Mouse (Mus musculus) liver, embryonic 13.5 days (tissue): ENCODE results near the gene Coa3. TPM values are rescaled to one million over a fixed set of nuclear protein-coding genes. Genes with fewer than 3 reads are reported as not detected.

Experiments
- ATAC-seq: fragments of 200-750 bp; cut with Nextera tagmentation; 2 replicates; pipeline ENCODE4 v1.8.0; 2017; ENCODE audit warnings: low read depth, mild to moderate bottlenecking, moderate number of reproducible peaks, moderate library complexity
- DNase-seq: peaks from one replicate; pipeline ENCODE4 v3.0.0; 2022
- H3K27ac ChIP-seq: fragments of 300-500 bp; sonication (generic); 2 replicates; pipeline ENCODE4 v1.5.1; 2015; ENCODE audit warnings: moderate library complexity, mild to moderate bottlenecking, inconsistent platforms
- H3K27me3 ChIP-seq: fragments of 300-500 bp; sonication (generic); 2 replicates; pipeline ENCODE4 v1.6.1; 2015; ENCODE audit warnings: mild to moderate bottlenecking, inconsistent platforms
- H3K36me3 ChIP-seq: fragments of 300-500 bp; sonication (generic); 2 replicates; pipeline ENCODE4 v1.6.1; 2015; ENCODE audit warnings: mild to moderate bottlenecking, inconsistent platforms
- H3K4me1 ChIP-seq: fragments of 300-500 bp; sonication (generic); replicated peaks from 2 replicates; pipeline ENCODE4 v1.6.1; 2015; ENCODE audit warnings: inconsistent platforms
- H3K4me2 ChIP-seq: fragments of 300-500 bp; sonication (generic); 2 replicates; pipeline ENCODE4 v1.6.1; 2015; ENCODE audit warnings: inconsistent platforms, mild to moderate bottlenecking, moderate library complexity
- H3K4me3 ChIP-seq: fragments of 300-500 bp; sonication (generic); replicated peaks from 2 replicates; pipeline ENCODE4 v1.5.1; 2015; ENCODE audit warnings: mild to moderate bottlenecking, inconsistent platforms
- H3K9ac ChIP-seq: fragments of 300-500 bp; sonication (generic); 2 replicates; pipeline ENCODE4 v1.6.1; 2015; ENCODE audit warnings: mild to moderate bottlenecking, inconsistent platforms
- H3K9me3 ChIP-seq: fragments of 300-500 bp; sonication (generic); replicated peaks from 2 replicates; pipeline ENCODE4 v1.6.1; 2016; ENCODE audit warnings: inconsistent platforms
- WGBS: fragments of 180-500 bp; shearing (Covaris S2); methylation state at CpG from one replicate; pipeline ENCODE4 v1.1.7; 2015; ENCODE audit not compliant: insufficient replicate concordance; 5-methylcytosine and 5-hydroxymethylcytosine counted together
- polyA plus RNA-seq: library from polyadenylated mRNA; unstranded; fragments of >200 nt; fragmentation: Nextera tagmentation; extraction: Ambion mirVana; gene quantifications from 2 replicates; pipeline ENCODE4 v1.2.1, GENCODE M21; 2015

The Coa3 gene
- polyA plus RNA-seq, 1 experiment from 2014 or later = 125 TPM

DNA sequence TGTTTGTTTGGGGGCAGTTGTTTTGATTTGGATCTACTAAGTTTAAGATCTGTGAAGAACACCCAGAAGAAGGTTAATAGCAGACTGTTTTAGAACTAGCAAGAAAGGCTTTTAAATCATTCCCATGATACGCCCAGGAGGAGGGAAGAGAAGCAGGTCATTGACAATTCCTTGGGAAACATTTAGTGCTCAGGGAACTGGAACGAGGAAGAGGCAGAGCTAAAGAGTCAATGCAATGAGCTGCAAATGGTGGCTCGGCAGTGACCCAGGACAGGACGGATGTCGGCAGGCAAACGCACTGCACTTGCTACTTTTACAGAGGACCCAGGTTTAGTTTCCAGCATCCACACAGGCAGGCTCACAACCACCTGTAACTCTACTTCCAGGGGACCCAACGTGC is 1.9 kb upstream of the Coa3 start:
- no peak for DNase-seq
- Histone ChIP-seq H3K4me3 (no peak overlapping the region), H3K4me2 (no peak overlapping the region), H3K9me3 (no peaks in the 10 kb centered on the region), H3K4me1 (peaks cover 39% of the 10 kb centered on the region), H3K27me3 (no peaks in the 10 kb centered on the region), H3K36me3 (peaks cover 32% of the 10 kb centered on the region), H3K9ac (no peak overlapping the region), H3K27ac (no peak overlapping the region)
- 51% methylated on average over 7 of the region's 7 CpGs for WGBS
- ATAC-seq = no peak

DNA sequence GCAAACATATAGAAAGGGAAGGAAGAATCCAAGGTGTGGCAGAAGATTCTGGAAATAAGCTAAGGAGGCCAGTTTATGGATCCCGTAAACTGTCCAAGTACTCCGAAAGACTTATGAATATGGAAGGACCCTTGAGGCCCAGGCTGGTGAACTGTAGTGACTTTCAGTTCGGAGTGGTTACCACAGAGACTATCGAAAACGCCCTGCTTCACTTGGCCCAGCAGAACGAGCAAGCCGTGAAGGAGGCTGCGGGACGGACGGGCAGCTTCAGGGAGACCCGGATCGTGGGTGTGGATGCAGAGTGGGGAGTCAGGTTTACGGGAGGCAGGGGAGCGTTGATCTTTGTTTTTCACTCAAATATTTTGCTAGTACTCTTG is 267 bp upstream of the Coa3 start:
- Histone ChIP-seq H3K27me3 (no peaks in the 10 kb centered on the region), H3K4me1 (peaks cover 40% of the 10 kb centered on the region), H3K36me3 (peaks cover 20% of the 10 kb centered on the region), H3K4me2 (peak overlapping the region; percentile 90), H3K27ac (peak overlapping the region; percentile 68), H3K4me3 (peak overlapping the region; percentile 78), H3K9ac (peak overlapping the region; percentile 86), H3K9me3 (no peaks in the 10 kb centered on the region)
- DNase-seq = no peak
- WGBS = 60% methylated on average over 14 of the region's 14 CpGs
- peak; percentile 43 for ATAC-seq

DNA sequence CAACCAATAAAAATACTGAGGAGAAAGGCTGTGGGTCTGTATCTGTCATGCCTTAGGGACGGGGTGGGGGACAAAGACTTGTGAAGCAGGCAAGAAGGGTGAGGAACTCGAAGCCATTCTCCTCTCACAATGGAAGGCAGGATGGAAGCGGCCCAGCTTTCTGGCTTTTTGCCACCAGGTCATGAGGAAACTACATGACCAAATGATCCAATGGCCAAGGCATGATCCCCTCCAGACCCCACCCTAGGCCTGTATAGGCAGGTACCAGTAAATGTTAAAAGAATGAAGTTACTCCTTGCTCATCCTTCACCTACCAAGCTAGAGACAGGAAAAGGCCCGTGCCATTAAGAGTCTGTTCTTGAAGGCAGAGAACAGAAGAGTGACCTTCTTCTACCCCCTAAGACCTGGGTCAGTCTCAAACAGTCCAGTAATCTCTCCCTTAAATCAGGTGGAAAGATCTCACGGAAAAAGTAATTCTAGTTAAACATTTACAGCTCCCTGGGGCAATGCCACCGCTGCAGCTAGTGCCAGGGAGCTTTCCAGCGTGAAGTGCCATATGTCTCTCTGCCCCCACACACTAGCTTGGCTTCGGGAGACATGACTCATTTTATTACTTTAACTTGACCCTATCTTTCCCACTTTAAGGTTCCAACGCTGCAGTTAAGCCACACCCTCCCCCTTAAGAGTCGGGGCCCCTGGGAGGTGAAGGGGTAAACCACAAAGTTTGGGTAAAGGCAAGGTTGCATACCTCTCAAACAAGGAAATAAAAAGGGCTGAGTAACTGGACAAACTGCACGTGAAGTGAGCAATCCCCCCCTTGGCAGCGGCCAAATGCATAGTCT is 1.3 kb downstream of the Coa3 start:
- H3K9me3 ChIP-seq = no peaks in the 10 kb centered on the region
- ATAC-seq (peak; percentile 32; the same call in 1 of the 2 replicates), DNase-seq (no peak)
- peak overlapping the region; percentile 78 for H3K4me3 ChIP-seq
- peaks cover 20% of the 10 kb centered on the region for H3K36me3 ChIP-seq
- no peaks in the 10 kb centered on the region for H3K27me3 ChIP-seq
- peak overlapping the region; percentile 86 for H3K9ac ChIP-seq
- peak overlapping the region; percentile 83 for H3K27ac ChIP-seq
- H3K4me2 ChIP-seq = peak overlapping the region; percentile 90
- peaks cover 35% of the 10 kb centered on the region for H3K4me1 ChIP-seq
- 42% methylated on average over 12 of the region's 12 CpGs for WGBS

DNA sequence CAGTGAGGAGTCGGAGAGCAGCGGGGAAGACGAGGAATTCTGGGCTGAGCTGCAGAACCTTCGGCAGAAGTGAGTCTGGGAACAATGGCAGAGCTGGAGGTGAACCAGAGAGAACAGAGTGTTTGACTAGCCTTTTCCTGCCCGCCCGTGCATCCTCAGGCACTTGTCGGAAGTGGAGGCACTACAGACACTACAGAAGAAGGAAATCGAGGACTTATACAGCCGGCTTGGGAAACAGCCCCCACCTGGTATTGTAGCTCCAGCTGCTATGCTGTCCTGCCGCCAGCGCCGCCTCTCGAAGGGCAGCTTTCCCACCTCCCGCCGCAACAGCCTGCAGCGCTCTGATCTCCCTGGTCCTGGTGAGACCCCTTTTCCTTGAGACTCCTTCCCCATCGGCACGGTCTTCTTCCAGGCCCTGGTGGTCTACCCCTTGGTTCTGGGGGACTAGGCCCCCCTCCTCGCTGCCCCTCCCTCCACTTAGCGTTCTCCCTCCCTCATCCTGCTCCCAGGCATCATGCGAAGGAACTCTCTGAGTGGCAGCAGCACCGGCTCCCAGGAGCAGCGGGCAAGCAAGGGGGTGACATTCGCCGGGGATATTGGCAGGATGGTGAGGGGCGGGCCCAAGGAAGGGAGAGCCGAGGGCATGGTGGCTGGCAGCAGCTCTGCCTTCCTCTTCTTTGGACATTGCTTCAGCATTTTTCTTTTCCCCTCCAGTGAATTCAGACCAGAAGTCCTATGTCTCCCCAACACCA is 2.4 kb downstream of the Coa3 start:
- DNase-seq (no peak), ATAC-seq (no peak)
- Histone ChIP-seq H3K27ac (peak overlapping the region; percentile 83; the same call in 1 of the 2 replicates), H3K36me3 (peaks cover 20% of the 10 kb centered on the region), H3K4me3 (peak overlapping the region; percentile 78), H3K4me2 (peak overlapping the region; percentile 90), H3K9ac (peak overlapping the region; percentile 86), H3K4me1 (peaks cover 35% of the 10 kb centered on the region), H3K27me3 (no peaks in the 10 kb centered on the region), H3K9me3 (no peaks in the 10 kb centered on the region)
- 64% methylated on average over 27 of the region's 27 CpGs for WGBS

DNA sequence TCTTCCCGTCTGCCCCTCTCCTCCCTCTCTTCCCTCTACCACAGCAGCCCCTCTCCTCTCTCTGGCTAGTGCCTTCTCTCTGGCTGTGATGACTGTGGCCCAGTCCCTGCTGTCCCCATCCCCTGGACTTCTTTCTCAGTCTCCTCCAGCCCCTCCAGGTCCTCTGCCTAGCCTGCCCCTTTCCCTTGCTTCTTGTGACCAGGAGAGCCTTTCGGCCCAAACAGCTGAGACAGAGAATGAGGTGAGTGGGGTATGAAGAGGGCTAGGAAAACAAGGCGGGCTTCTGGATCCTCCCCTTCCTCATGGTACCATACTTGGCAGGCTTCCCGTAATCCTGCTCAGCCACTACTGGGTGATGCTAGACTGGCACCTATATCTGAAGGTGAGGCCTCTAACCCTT is 3.6 kb downstream of the Coa3 start:
- H3K4me3 ChIP-seq = no peak overlapping the region
- ATAC-seq (no peak), DNase-seq (no peak)
- H3K9me3 ChIP-seq = no peaks in the 10 kb centered on the region
- H3K27ac ChIP-seq = no peak overlapping the region
- 79% methylated on average over 4 of the region's 4 CpGs for WGBS
- H3K9ac ChIP-seq = no peak overlapping the region
- peaks cover 43% of the 10 kb centered on the region for H3K4me1 ChIP-seq
- peaks cover 20% of the 10 kb centered on the region for H3K36me3 ChIP-seq
- 0 out of 2 replicates have a peak, but pooled peaks cover 9% of the 10 kb centered on the region for H3K27me3 ChIP-seq
- H3K4me2 ChIP-seq = no peak overlapping the region

DNA sequence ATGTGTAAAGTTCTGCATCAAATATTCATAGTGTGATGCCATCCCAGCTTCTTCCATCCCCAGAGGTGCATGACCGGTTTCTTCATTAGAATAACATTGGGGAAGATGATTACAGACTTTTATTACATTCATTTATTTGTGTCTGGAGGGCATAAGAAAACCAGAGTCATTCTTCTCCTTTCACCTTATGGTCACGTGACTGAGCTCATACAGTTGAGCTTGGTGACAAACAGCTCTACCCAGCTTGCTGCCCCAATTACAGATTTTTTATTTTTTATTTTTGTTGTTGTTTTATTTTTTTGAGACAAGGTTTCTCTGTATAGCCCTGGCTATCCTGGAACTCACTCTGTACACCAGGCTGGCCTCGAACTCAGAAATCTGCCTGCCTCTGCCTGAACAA is 6.5 kb downstream of the Coa3 start:
- H3K4me3 ChIP-seq = no peak overlapping the region
- peaks cover 21% of the 10 kb centered on the region for H3K36me3 ChIP-seq
- H3K27ac ChIP-seq = no peak overlapping the region
- H3K9ac ChIP-seq = no peak overlapping the region
- H3K4me2 ChIP-seq = no peak overlapping the region
- H3K27me3 ChIP-seq = peaks cover 22% of the 10 kb centered on the region
- no peaks in the 10 kb centered on the region for H3K9me3 ChIP-seq
- 80% methylated on average over 3 of the region's 3 CpGs for WGBS
- H3K4me1 ChIP-seq = peaks cover 49% of the 10 kb centered on the region
- no peak for DNase-seq
- no peak for ATAC-seq

DNA sequence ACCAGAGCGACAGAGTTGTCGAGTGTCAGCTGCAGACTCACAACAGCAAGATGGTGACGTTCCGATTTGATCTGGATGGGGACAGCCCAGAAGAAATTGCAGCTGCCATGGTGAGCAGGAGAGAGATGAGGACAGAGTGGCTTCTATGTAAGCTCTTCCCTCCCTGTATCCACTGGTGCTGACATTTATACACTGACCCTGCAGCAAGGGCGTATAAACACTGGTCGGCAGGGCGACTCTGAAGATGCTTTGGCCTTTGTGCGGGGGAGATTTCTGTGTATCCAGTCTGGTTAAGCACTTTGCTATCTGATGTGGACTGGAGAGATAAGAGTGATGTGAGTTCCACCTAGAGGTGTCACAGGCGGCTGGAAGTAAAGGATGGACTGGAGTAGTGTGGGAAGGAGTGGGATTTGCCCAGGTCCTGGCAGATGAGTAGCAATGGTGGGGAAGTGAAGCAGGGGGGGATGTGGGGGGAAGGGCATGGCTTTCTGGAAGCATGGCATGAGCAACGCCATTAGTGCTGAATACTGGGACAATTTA is 9.3 kb downstream of the Coa3 start:
- 19% methylated on average over 10 of the region's 10 CpGs for WGBS
- peaks cover 4% of the 10 kb centered on the region; the same call in 1 of the 2 replicates for H3K36me3 ChIP-seq
- H3K27ac ChIP-seq = 0 out of 2 replicates have a peak overlapping the region, but pooled peaks have one; percentile 14
- ATAC-seq (peak; percentile 74), DNase-seq (no peak)
- peaks cover 50% of the 10 kb centered on the region for H3K27me3 ChIP-seq
- no peaks in the 10 kb centered on the region for H3K9me3 ChIP-seq
- peaks cover 40% of the 10 kb centered on the region for H3K4me1 ChIP-seq
- H3K4me3 ChIP-seq = no peak overlapping the region
- H3K9ac ChIP-seq = no peak overlapping the region
- H3K4me2 ChIP-seq = no peak overlapping the region

GRCm38 (mm10) chr11:101265906-101266305 is 13.0 kb downstream of the Coa3 start:
- H3K4me3 ChIP-seq = no peak overlapping the region

GRCm38 (mm10) chr11:101264954-101265471 is 13.9 kb downstream of the Coa3 start:
- Histone ChIP-seq H3K27ac (no peak overlapping the region), H3K4me1 (peaks cover 71% of the 10 kb centered on the region), H3K4me2 (peak overlapping the region; percentile 23; the same call in 1 of the 2 replicates), H3K27me3 (peaks cover 69% of the 10 kb centered on the region), H3K9ac (no peak overlapping the region), H3K9me3 (no peaks in the 10 kb centered on the region), H3K36me3 (peaks cover 4% of the 10 kb centered on the region; the same call in 1 of the 2 replicates), H3K4me3 (peak overlapping the region; percentile 23)
- ATAC-seq = no peak
- DNase-seq = no peak
- WGBS = 13% methylated on average over 31 of the region's 31 CpGs

More at GRCm38 (mm10) chr11:101265906-101266305, 13.0 kb downstream of the Coa3 start:
- H3K9me3 ChIP-seq = no peaks in the 10 kb centered on the region
- peaks cover 76% of the 10 kb centered on the region for H3K27me3 ChIP-seq
- WGBS = 47% methylated on average over 6 of the region's 6 CpGs
- H3K4me1 ChIP-seq = peaks cover 71% of the 10 kb centered on the region
- H3K9ac ChIP-seq = no peak overlapping the region
- H3K4me2 ChIP-seq = no peak overlapping the region
- DNase-seq = no peak
- ATAC-seq = no peak
- H3K36me3 ChIP-seq = peaks cover 4% of the 10 kb centered on the region; the same call in 1 of the 2 replicates
- no peak overlapping the region for H3K27ac ChIP-seq

DNA sequence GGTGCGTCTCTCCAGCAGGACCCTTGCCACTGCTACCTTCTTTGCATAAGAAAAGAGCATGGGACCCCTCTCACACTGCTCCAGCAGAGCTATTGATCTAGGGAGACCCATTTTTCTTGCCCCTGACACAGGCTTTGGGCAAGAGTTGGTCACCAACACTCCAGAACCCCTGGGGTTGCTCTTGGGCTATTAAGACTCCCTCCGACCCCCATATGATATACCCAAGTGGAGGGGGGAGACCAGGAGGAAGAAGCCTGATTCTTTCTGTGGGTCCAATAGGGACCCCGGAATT is 15.0 kb downstream of the Coa3 start:
- Histone ChIP-seq H3K27me3 (peaks cover 67% of the 10 kb centered on the region), H3K27ac (no peak overlapping the region), H3K9ac (no peak overlapping the region), H3K4me2 (no peak overlapping the region), H3K9me3 (no peaks in the 10 kb centered on the region), H3K4me3 (peak overlapping the region; percentile 72), H3K36me3 (peaks cover 6% of the 10 kb centered on the region), H3K4me1 (peaks cover 71% of the 10 kb centered on the region)
- DNase-seq (no peak), ATAC-seq (no peak)
- WGBS = 34% methylated on average over 3 of the region's 3 CpGs
